Mouse (Mus musculus): ENCODE measurements at regions not wholly inside any gene's neighbourhood (a gene's known extent, or its start where the extent isn't known, plus 50 kb on each side); places are given as distances from the start of the nearest gene placed in this dataset.

GRCm38 (mm10) chr8:74818434-74818833 is 54.5 kb upstream of the Isx start:
- H3K4me2 ChIP-seq: no peak overlapping the region
- H3K36me3 ChIP-seq: no peaks in the 10 kb centered on the region
- H3K4me3 ChIP-seq (replicated peaks): no peak overlapping the region
- H3K27me3 ChIP-seq (replicated peaks): no peaks in the 10 kb centered on the region
- H3K27ac ChIP-seq (replicated peaks): no peak overlapping the region
- no peaks in the 10 kb centered on the region for H3K9me3 ChIP-seq (replicated peaks)
- ATAC-seq (ENCODE audit: low FRiP score): no peak
- no peak overlapping the region for H3K9ac ChIP-seq (replicated peaks)
- WGBS: 61% methylated on average over 1 of the region's 1 CpGs
- H3K4me1 ChIP-seq: no peaks in the 10 kb centered on the region

- no peak for ATAC-seq (ENCODE audit: low FRiP score)
- no peak overlapping the region for H3K4me3 ChIP-seq (replicated peaks)
- no peaks in the 10 kb centered on the region for H3K27me3 ChIP-seq (replicated peaks)
- WGBS: 25% methylated on average over 3 of the region's 3 CpGs
- H3K4me1 ChIP-seq: no peaks in the 10 kb centered on the region
- no peaks in the 10 kb centered on the region for H3K9me3 ChIP-seq (replicated peaks)
- H3K4me2 ChIP-seq: no peak overlapping the region
- no peak overlapping the region for H3K9ac ChIP-seq (replicated peaks)
- no peaks in the 10 kb centered on the region for H3K36me3 ChIP-seq
- no peak overlapping the region for H3K27ac ChIP-seq (replicated peaks)
Observed at GRCm38 (mm10) chr8:74820716-74821115, 52.3 kb upstream of the Isx start.

- no peak overlapping the region for H3K9ac ChIP-seq (replicated peaks)
- H3K27ac ChIP-seq (replicated peaks): no peak overlapping the region
- H3K4me2 ChIP-seq: no peak overlapping the region
- no peaks in the 10 kb centered on the region for H3K27me3 ChIP-seq (replicated peaks)
- no peak for ATAC-seq (ENCODE audit: low FRiP score)
- H3K4me1 ChIP-seq: peaks cover 4% of the 10 kb centered on the region; the same call in 1 of the 2 replicates
- no peaks in the 10 kb centered on the region for H3K36me3 ChIP-seq
- no peaks in the 10 kb centered on the region for H3K9me3 ChIP-seq (replicated peaks)
- H3K4me3 ChIP-seq (replicated peaks): no peak overlapping the region
Observed at GRCm38 (mm10) chr8:74822288-74822687, 50.7 kb upstream of the Isx start.
